Mouse (Mus musculus): ENCODE data around the gene Wnt6. TPM values are rescaled to one million over a fixed set of nuclear protein-coding genes. Genes with fewer than 3 reads are reported as not detected.

Wnt6 gene
- polyA plus RNA-seq (2015; fragmentation: Nextera tagmentation; extraction: Ambion mirVana), result 0.13 and 0.57 TPM in 2 replicates

- Histone ChIP-seq H3K4me3 (peak within 1 kb of the TSS; percentile 55), H3K27me3 (peaks cover 91% of the 10 kb centered on the region), H3K36me3 (no peaks in the 10 kb centered on the region), H3K4me2 (peak within 1 kb of the TSS; percentile 95), H3K9ac (peak within 1 kb of the TSS; percentile 36), H3K27ac (no peak within 1 kb of the TSS), H3K9me3 (replicated peaks) (no peaks in the 10 kb centered on the region), H3K4me1 (replicated peaks) (peaks cover 34% of the 10 kb centered on the region)
- no peak for ATAC-seq (replicated peaks; ENCODE audit: insufficient number of reproducible peaks, insufficient read depth, low FRiP score, low read depth)
- WGBS, result 10% methylated on average over 2 of the region's 8 CpGs
Observed at GRCm38 (mm10) chr1:74771845-74771930, at the start of gene Wnt6. TSS of gene Wnt6 (plus strand) at chr1:74771892.

- 82% methylated on average over 2 of the region's 2 CpGs for WGBS
- H3K4me1 ChIP-seq (replicated peaks), result no peaks in the 10 kb centered on the region
- ATAC-seq (replicated peaks; ENCODE audit: insufficient number of reproducible peaks, insufficient read depth, low FRiP score, low read depth), result no peak
Observed at GRCm38 (mm10) chr1:74723748-74724147, 47.9 kb upstream of the Wnt6 start.

DNA sequence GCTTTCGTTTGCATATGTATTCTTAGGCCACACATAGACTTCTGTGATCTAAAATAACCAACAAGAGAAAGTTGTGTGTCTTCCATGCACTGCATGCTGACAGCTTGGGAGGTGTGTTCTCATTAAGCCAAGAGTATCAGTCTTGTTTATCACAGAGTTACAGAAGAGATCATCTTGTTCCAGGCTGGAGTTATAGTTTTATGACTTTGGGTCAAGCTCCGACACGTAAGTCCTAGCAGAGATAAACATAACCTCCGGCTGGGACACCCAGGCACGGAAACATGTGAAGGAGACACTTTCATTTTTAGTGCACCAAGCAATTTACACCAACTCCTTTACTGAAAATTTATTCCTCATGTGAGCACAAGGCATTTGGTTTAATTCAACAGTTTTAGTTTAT, 45.6 kb upstream of the Wnt6 start:
- Histone ChIP-seq H3K4me2 (no peak overlapping the region), H3K4me3 (no peak overlapping the region), H3K4me1 (replicated peaks) (no peaks in the 10 kb centered on the region), H3K27ac (no peak overlapping the region), H3K9me3 (replicated peaks) (no peaks in the 10 kb centered on the region), H3K9ac (no peak overlapping the region), H3K36me3 (no peaks in the 10 kb centered on the region), H3K27me3 (no peaks in the 10 kb centered on the region)
- no peak for ATAC-seq (replicated peaks; ENCODE audit: insufficient number of reproducible peaks, insufficient read depth, low FRiP score, low read depth)
- 55% methylated on average over 5 of the region's 5 CpGs for WGBS

More at GRCm38 (mm10) chr1:74723748-74724147, 47.9 kb upstream of the Wnt6 start:
- no peak overlapping the region for H3K9ac ChIP-seq
- no peak overlapping the region for H3K4me2 ChIP-seq
- H3K27ac ChIP-seq, result no peak overlapping the region
- no peaks in the 10 kb centered on the region for H3K36me3 ChIP-seq
- H3K9me3 ChIP-seq (replicated peaks), result no peaks in the 10 kb centered on the region
- H3K4me3 ChIP-seq, result no peak overlapping the region
- no peaks in the 10 kb centered on the region for H3K27me3 ChIP-seq

- ATAC-seq (replicated peaks; ENCODE audit: insufficient number of reproducible peaks, insufficient read depth, low FRiP score, low read depth), result no peak
- no peak overlapping the region for H3K4me3 ChIP-seq
- H3K4me1 ChIP-seq (replicated peaks), result no peaks in the 10 kb centered on the region
- H3K36me3 ChIP-seq, result no peaks in the 10 kb centered on the region
- WGBS, result 57% methylated on average over 5 of the region's 5 CpGs
- no peak overlapping the region for H3K27ac ChIP-seq
- H3K9ac ChIP-seq, result no peak overlapping the region
- no peaks in the 10 kb centered on the region for H3K9me3 ChIP-seq (replicated peaks)
- no peaks in the 10 kb centered on the region for H3K27me3 ChIP-seq
- H3K4me2 ChIP-seq, result no peak overlapping the region
Observed at GRCm38 (mm10) chr1:74726674-74727073, 45.0 kb upstream of the Wnt6 start.

DNA sequence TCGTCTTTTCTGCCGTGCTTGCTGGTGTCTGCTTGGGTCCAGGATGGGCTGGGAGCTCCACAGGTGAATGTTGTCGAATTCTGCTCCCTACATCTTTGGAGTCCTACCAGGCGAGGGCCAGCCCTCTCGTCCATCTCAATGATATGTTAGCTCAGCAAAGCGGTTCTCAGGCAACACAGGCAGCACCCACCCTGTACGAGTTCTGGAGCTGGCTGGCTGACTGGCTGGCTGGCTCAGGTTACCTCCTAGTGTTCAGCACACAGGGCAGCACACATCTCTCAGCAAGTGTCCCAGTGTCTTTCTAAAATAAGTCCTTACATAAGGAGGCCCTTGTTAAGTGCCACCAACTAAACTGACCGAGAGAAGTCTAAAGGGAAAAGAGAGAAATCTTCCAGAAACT, 43.2 kb upstream of the Wnt6 start:
- H3K4me2 ChIP-seq, result no peak overlapping the region
- no peaks in the 10 kb centered on the region for H3K4me1 ChIP-seq (replicated peaks)
- no peak overlapping the region for H3K9ac ChIP-seq
- H3K27me3 ChIP-seq, result no peaks in the 10 kb centered on the region
- H3K9me3 ChIP-seq (replicated peaks), result no peaks in the 10 kb centered on the region
- 64% methylated on average over 8 of the region's 8 CpGs for WGBS
- H3K27ac ChIP-seq, result no peak overlapping the region
- H3K36me3 ChIP-seq, result no peaks in the 10 kb centered on the region
- ATAC-seq (replicated peaks; ENCODE audit: insufficient number of reproducible peaks, insufficient read depth, low FRiP score, low read depth), result no peak
- no peak overlapping the region for H3K4me3 ChIP-seq

- no peaks in the 10 kb centered on the region for H3K4me1 ChIP-seq (replicated peaks)
- no peak overlapping the region for H3K4me2 ChIP-seq
- no peak overlapping the region for H3K4me3 ChIP-seq
- WGBS, result 82% methylated on average over 12 of the region's 12 CpGs
- no peaks in the 10 kb centered on the region for H3K27me3 ChIP-seq
- no peak overlapping the region for H3K27ac ChIP-seq
- ATAC-seq (replicated peaks; ENCODE audit: insufficient number of reproducible peaks, insufficient read depth, low FRiP score, low read depth), result no peak
- H3K9ac ChIP-seq, result no peak overlapping the region
- no peaks in the 10 kb centered on the region for H3K36me3 ChIP-seq
- no peaks in the 10 kb centered on the region for H3K9me3 ChIP-seq (replicated peaks)
Observed at GRCm38 (mm10) chr1:74736977-74737376, 34.7 kb upstream of the Wnt6 start.

- H3K27ac ChIP-seq, result no peak overlapping the region
- no peak overlapping the region for H3K4me3 ChIP-seq
- no peaks in the 10 kb centered on the region for H3K9me3 ChIP-seq (replicated peaks)
- no peaks in the 10 kb centered on the region for H3K36me3 ChIP-seq
- ATAC-seq (replicated peaks; ENCODE audit: insufficient number of reproducible peaks, insufficient read depth, low FRiP score, low read depth), result no peak
- H3K27me3 ChIP-seq, result no peaks in the 10 kb centered on the region
- no peak overlapping the region for H3K9ac ChIP-seq
- H3K4me1 ChIP-seq (replicated peaks), result no peaks in the 10 kb centered on the region
- no peak overlapping the region for H3K4me2 ChIP-seq
- WGBS, result 83% methylated on average over 7 of the region's 7 CpGs
Observed at GRCm38 (mm10) chr1:74737500-74737899, 34.2 kb upstream of the Wnt6 start.

GRCm38 (mm10) chr1:74740846-74741245, 30.8 kb upstream of the Wnt6 start:
- Histone ChIP-seq H3K9me3 (replicated peaks) (no peaks in the 10 kb centered on the region), H3K4me1 (replicated peaks) (no peaks in the 10 kb centered on the region), H3K27me3 (no peaks in the 10 kb centered on the region), H3K9ac (no peak overlapping the region), H3K4me2 (no peak overlapping the region), H3K27ac (no peak overlapping the region), H3K36me3 (no peaks in the 10 kb centered on the region), H3K4me3 (no peak overlapping the region)
- no peak for ATAC-seq (replicated peaks; ENCODE audit: insufficient number of reproducible peaks, insufficient read depth, low FRiP score, low read depth)
- 77% methylated on average over 7 of the region's 7 CpGs for WGBS

DNA sequence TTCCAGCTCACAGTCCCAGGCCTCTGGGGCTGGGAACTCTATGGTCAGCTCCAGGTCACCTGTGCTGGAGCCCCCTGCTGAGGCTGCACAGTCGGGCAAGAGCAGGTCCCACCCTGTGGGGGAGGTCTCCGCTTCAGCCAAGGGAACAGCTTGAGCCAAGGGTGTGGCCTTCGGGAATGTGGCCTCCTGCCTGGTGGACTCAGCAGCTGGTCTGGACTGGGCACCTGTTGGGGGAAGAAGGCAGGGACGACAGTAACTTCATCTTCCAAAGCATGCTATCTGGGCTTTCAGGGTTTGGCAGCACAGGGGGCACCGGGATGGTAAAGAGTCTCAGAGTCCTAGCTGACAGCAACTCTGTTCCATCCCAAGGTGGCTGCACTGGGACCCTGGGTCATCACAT, 24.4 kb upstream of the Wnt6 start:
- no peak overlapping the region for H3K4me2 ChIP-seq

DNA sequence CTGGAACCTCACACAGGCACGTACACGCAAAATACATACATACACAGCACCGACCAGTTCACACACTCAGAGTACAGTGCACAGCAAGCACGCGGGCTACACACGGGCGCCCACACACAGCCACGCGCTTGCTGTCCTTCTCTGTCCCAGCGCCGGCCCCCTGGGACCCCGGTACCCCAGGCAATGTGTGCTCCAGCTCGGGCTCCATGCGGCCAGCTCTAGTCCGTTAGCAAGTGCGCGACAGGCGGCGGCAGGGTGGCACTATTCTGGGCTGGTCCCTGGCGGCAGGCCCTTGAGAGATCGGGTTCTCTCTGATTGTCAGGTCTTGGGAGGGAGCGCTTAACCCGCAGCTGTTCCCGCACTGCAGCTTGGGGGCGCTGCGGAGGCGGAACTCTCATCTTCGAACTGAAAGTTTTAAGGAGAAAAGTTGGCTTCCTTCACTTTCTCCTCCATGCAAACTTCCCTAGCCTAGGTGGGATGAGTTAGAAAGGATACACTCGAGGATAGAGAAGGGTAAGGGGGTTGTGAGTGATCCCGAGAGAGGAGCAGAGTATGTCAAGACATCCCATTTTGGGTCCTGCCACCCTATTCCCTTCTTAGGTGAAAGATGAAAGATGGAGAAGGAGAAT, 22.9 kb upstream of the Wnt6 start, which contains the start of gene Prkag3:
Prkag3 (minus strand) TSS at position 579 of the 629 bp plus-strand sequence.
- 6% methylated on average over 30 of the region's 30 CpGs for WGBS
- ATAC-seq (replicated peaks; ENCODE audit: insufficient number of reproducible peaks, insufficient read depth, low FRiP score, low read depth), result peak; percentile 77
- Histone ChIP-seq H3K4me3 (peak within 1 kb of the TSS; percentile 49), H3K9ac (peak within 1 kb of the TSS; percentile 69), H3K4me2 (peak within 1 kb of the TSS; percentile 71), H3K27me3 (peaks cover 8% of the 10 kb centered on the region; the same call in 1 of the 2 replicates), H3K27ac (peak within 1 kb of the TSS; percentile 81), H3K9me3 (replicated peaks) (no peaks in the 10 kb centered on the region), H3K36me3 (no peaks in the 10 kb centered on the region), H3K4me1 (replicated peaks) (peaks cover 30% of the 10 kb centered on the region)

More for the DNA sequence above, 24.4 kb upstream of the Wnt6 start:
- Histone ChIP-seq H3K4me3 (no peak overlapping the region), H3K9me3 (replicated peaks) (no peaks in the 10 kb centered on the region), H3K27ac (no peak overlapping the region), H3K4me1 (replicated peaks) (peaks cover 30% of the 10 kb centered on the region), H3K36me3 (no peaks in the 10 kb centered on the region), H3K9ac (no peak overlapping the region), H3K27me3 (peaks cover 8% of the 10 kb centered on the region; the same call in 1 of the 2 replicates)
- WGBS, result 69% methylated on average over 5 of the region's 5 CpGs
- ATAC-seq (replicated peaks; ENCODE audit: insufficient number of reproducible peaks, insufficient read depth, low FRiP score, low read depth), result no peak

DNA sequence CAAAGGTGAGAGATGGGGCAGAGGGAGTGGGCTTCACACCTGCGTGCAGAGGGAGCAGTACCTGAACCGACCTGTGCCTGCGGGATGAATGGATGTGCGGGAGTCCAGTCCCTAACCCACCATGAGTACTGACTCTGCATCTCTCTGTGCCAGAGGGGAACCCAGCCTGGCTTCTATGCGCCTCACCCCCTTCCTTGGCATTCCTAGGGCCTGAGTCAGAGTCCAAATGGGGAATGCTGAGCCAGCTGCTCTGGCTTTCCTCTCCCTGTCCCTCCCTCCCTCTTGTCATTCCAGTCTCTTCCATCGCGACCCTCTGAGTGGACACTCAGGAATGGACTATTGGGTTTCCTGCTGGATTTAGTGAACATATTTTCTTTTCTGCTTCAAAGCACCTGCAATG, 22.4 kb upstream of the Wnt6 start:
- peaks cover 30% of the 10 kb centered on the region for H3K4me1 ChIP-seq (replicated peaks)
- 0 out of 2 replicates have a peak overlapping the region, but pooled peaks have one; percentile 0 for H3K9ac ChIP-seq
- ATAC-seq (replicated peaks; ENCODE audit: insufficient number of reproducible peaks, insufficient read depth, low FRiP score, low read depth), result peak; percentile 92
- peak overlapping the region; percentile 81 for H3K27ac ChIP-seq
- H3K27me3 ChIP-seq, result peaks cover 8% of the 10 kb centered on the region; the same call in 1 of the 2 replicates
- H3K36me3 ChIP-seq, result no peaks in the 10 kb centered on the region
- H3K9me3 ChIP-seq (replicated peaks), result no peaks in the 10 kb centered on the region
- WGBS, result 36% methylated on average over 7 of the region's 7 CpGs
- peak overlapping the region; percentile 49 for H3K4me3 ChIP-seq
- peak overlapping the region; percentile 71 for H3K4me2 ChIP-seq

DNA sequence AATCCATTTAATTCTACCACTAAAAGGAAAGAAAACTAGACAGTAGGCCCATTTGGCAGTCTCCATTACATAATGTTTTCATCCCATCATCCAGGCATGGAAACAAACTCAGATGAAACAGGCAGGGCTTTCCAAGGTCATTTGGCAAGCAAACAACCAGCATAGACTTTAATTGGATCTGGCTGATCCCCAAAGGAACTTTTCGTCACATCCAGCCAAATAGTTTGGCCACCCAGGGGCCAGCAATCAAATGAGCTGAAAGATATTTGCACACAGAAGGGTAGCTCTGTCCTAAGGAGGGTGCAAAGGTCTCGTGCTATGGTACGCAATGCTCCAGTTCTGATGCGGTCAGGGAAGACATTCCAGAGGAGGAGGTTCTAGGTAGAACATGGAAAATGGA, 21.0 kb upstream of the Wnt6 start:
- peaks cover 30% of the 10 kb centered on the region for H3K4me1 ChIP-seq (replicated peaks)
- 0 out of 2 replicates have a peak overlapping the region, but pooled peaks have one; percentile 3 for H3K27ac ChIP-seq
- H3K36me3 ChIP-seq, result no peaks in the 10 kb centered on the region
- H3K27me3 ChIP-seq, result peaks cover 8% of the 10 kb centered on the region; the same call in 1 of the 2 replicates
- WGBS, result 82% methylated on average over 4 of the region's 4 CpGs
- no peak overlapping the region for H3K4me2 ChIP-seq
- ATAC-seq (replicated peaks; ENCODE audit: insufficient number of reproducible peaks, insufficient read depth, low FRiP score, low read depth), result no peak
- H3K9me3 ChIP-seq (replicated peaks), result no peaks in the 10 kb centered on the region
- no peak overlapping the region for H3K9ac ChIP-seq
- no peak overlapping the region for H3K4me3 ChIP-seq
